Mouse (Mus musculus): ENCODE results near the gene Afap1l2.

- TF ChIP-seq EP300 (IDR thresholded peaks at IDR 0.05; ENCODE audit: low read depth) (no peak), CTCF (IDR thresholded peaks at IDR 0.05; ENCODE audit: low read depth) (no peak)
Observed at GRCm38 (mm10) chr19:56976515-56976914, 31.5 kb downstream of the Afap1l2 start.
